Mouse (Mus musculus): ENCODE data around the gene Bcar3. TPM values are rescaled to one million over a fixed set of nuclear protein-coding genes. Genes with fewer than 3 reads are reported as not detected.

Gene Bcar3
- polyA plus RNA-seq, 1 experiment = 57.8 TPM

DNA sequence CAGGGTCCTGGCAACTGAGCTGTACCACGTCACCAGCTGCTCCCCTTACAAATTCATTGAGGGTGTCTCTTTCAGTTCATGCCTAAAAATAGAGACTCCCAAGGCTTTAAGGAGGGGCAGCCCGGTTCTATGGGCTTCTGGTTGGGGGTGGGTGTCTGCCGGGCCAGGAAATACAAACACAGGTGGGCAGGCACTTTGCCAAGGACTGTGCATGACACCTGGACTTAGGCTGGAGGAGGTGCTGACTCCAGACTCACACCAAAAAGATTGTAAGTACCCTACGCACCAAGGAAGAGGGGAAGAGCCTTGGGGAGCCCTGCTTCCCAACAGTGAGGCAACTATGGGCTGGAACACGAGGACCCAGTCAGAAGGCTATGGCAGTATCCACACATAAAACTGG, 44.1 kb downstream of the Bcar3 start:
- no peak for DNase-seq (ENCODE audit: low read depth)

DNA sequence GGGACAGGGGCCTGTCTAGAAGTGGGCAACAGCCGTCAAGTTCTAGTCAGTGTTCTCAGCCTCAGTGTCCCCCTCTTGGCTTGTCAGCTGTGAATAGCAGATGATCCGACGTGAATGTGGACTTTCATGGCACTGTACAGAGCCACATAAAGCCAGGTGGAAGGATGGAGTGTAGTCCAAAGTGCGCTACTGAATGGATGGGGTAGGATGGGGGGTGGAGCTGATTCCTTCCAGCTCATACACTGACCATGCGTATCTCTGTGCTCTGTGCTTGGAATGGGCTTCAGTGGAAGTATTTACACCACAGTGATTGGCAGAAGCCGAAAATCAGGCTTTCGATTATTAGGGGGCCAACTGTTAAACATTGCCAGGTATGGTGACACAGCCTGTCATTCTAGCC, 45.0 kb downstream of the Bcar3 start:
- no peak for DNase-seq (ENCODE audit: low read depth)

DNA sequence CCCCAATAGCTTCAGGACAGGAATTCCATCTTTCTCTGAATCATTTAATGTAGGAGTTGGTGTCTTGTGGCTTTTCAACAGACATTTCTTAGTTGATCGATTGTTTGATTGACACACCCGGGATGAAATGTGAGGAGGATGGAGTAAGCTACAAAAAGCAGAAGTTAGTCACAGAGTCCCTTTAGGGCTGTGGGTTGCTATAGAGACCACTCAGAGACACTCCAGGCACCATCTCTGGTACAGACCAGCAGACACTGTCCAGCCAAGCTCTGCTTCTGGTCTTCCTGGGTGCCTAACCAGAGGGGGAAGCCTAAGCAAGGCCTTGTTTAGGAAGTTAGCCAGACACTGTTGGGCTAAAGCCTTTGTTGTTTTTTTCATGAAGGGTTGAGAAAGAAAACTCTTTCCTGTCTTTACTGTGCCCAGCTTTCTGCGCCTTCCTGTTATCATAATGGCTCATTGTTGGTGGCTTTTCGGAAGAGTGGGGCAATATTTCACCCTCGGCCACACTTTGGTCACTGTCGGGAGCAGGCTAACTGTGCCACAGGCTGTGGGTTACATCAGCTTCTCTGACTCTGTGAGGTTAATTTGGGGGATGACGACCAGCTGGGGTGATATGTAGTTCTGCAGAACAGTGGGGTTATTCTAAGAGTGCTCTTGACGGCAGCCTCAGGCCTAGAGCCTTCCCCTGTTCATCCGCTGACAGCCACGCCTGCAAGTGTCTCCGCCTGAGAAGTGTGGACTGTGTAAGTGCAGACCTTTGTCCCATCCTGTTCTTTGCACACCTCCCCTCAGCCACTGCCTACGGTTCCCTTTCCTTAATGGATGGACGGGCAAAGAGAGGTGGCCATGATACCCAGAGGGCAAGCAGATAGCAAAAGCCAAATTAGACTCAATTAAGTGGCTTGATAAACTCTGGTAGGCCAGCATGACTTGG, 46.5 kb downstream of the Bcar3 start:
- no peak for DNase-seq (ENCODE audit: low read depth)

DNA sequence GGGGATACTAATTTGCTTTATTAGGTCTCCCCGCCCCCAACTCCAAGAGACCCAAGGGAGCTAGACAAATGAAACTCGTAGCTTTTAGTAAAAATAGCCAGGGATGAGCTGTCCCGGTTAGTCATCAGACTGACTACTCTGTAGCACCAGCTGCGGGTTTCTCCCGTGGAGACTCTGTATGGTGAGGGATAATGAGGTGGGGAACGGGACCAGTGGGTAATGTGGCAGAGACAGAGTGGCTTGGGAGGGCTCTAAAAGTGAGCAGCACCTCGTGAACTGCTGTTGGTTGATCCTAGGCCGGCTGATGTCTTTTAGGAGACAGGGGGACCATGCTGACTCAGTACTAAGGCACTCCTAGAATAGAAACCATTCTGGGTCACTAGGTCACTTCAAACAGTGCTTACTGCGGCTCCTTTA, 49.5 kb downstream of the Bcar3 start:
- no peak for DNase-seq (ENCODE audit: low read depth)

DNA sequence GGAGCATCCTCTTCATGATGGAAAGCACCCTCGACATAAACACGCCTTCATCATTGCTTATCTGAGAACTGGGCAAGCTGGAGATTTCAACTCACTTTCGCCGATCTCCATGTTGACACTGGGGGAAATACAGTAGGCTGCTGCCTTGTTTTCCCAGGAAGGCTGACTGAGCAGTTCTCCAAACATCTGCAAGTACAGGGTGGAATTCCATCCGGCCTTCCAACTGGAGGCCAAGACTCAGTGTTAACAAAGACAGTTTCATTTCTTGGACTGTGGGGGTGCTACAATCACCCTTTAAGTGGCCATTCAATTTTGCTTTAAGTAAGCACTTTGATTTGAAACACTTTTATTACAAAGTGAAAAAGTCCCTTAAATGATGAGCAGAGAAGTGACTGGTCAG, 50.4 kb downstream of the Bcar3 start:
- DNase-seq (ENCODE audit: low read depth) = no peak

DNA sequence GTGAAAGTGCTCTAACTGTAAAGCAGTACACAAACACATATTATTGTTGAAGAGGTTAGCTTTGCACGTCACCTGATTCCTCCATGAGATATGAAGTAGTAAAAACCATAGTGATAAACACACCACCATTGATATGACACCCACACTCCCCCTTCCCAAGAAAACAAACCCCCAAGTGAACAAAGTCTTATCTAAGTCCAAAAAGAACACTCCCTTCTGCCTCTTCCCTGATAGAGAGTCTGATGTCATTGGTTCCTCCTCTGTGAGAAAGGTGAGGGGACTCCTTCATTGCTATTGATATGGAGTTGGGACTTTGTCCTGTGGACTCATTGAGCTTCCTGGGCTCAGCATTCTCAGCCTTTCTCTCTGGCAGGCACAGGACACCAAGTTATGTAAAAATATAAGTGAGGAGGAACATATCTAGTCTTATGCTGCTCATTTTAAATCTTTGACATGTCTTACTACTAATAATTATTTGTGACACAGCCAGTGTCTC, 52.1 kb downstream of the Bcar3 start:
- no peak for DNase-seq (ENCODE audit: low read depth)

DNA sequence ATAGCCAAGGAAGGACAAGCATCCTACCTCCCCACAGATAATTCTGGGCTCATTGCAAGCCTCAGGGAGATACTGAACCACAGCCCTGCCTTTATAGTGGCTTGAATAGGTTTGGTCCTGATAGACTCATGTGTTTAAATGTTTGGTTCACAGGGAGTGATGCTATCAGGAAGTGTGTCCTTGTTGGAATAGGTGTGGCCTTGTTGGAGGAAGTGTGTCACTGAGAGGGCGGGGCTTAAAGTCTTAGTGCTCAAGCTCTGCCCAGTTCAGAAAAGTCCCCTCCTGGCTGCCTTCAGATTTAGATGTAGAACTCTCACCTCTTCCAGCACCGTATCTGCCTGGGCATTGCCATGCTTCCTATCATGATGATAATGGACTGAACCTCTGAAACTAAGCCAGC, 52.7 kb downstream of the Bcar3 start:
- DNase-seq (ENCODE audit: low read depth) = no peak

DNA sequence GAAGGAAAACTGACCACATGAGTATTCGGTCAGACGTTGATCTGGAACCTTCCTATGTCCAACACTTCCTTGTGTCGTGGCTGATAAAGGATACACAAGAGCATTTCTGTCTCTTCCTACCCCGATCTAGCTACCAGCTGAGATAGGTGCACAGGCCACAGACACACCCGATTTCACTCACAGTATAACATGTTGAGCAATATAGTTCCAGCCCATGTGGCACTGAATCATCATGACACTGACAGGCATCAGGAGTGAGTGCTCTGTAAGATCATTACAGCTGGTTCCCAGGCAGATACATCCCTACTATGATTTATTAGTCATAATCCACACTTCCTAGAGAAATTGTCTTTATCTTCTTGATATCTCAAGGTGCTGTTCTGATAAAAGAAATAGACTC, 54.7 kb downstream of the Bcar3 start:
- no peak for DNase-seq (ENCODE audit: low read depth)

DNA sequence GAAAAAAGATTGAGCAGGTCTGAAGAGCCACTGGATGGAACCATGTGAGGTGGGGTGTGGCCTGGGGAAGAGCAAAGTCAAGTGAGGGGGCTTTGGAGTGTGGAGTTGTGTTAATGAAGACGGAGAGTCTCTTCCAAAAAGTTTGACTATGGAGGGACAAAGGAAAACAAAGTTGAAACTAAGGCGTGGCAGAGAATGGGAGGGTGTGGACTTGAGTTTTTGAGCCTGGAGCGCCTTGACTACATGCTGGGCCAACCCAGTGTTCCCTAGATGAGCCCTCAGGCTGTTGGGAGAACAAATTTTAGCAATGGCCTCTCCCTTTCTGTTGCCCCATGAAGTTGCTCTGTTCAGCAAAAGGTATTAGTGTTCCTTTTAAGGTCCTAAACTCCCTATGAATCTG, 58.9 kb downstream of the Bcar3 start:
- no peak for DNase-seq (ENCODE audit: low read depth)

DNA sequence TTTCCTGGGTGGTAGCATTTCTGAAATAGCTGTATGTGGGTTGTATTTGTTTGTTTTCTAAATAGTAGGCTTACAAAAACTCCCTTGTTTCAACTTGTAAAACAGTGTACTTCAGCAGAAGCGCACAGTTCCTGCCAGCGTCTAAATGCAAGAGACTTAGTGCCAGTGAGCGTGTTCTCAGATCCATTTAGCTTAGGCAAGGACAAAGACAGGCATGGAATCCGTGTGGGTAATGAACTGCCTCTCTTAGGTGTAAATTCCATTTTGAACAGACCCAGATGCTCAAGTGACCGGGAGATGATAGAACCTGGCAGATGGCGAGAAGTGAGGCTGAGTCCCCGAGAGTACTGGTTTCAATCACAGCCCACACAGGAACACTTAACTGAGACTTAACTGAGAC, 65.5 kb downstream of the Bcar3 start:
- no peak for DNase-seq (ENCODE audit: low read depth)

DNA sequence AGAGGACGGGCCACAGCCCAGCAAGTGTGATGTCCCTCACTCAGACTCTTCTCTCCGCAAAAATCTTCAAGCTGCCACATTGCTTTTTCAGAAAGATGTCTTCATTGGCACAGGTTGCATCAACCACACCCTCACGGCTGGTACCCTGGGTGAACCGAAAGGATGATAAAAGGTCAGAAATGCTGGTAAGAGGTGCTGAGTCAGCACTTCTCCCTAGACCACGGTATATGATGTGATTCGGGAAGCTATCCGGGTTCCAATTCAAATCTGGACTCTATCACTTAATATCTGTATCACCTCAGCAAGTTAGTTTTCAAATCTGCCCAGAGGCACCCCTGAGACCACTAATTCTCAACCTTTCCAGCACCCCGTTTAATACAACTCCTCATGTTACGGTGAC, 66.0 kb downstream of the Bcar3 start:
- no peak for DNase-seq (ENCODE audit: low read depth)

DNA sequence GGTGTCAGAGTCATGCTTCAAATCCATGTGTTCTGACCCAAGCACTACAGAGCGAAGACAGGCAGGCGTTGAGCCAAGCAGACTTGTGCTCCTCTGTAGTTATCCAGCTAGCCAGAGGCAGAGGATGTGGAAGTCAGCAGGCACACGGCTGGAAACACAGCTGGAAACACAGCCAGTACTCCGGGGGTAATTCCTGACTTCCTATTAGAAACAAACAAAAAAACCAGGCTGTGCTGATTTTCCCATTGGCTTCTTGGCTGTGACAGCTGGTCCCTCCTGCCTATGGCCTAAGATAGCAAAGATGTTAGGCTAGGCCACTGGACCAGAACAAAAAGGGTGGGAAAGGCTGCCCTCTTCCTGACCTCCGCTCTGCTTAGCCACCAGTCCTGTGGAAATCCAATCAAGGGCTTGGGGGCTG, 66.8 kb downstream of the Bcar3 start:
- no peak for DNase-seq (ENCODE audit: low read depth)

DNA sequence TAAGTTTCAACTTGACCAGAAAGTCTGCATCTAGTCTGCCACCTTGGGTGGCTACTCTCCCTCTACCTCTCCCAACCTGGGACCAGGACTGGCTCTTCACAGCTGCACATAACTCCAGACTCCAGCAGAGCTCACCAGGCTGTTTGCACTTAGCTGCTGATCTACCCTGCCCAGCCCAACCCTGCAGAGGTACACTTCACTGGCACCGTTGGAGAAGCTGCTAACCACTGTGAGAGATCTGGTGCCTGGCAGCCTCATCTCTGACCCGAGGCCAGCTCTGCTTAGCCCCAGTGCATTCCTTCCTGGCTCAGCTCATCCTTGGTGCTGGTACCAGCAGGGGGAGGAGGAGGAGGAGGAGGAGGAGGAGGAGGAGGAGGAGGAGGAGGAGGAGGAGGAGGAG, 68.8 kb downstream of the Bcar3 start:
- no peak for DNase-seq (ENCODE audit: low read depth)

DNA sequence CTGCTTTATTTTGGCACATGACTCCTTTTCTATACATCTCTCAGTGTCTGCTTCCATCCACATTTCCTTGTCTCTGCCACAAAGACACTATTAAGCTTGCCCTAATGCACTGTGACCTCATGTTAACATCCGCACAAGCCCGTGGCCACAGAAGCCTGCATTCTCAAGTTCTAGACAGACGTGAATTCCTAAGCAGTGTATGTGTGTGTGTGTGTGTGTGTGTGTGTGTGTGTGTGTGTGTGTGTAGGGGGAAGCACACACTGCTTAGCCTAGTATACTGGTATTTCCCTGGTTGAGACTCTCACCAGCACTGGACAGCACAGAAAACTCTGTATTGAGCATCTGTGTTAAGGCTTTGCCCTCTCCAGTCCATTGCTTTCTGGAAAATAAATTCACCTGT, 70.6 kb downstream of the Bcar3 start:
- DNase-seq (ENCODE audit: low read depth) = no peak

DNA sequence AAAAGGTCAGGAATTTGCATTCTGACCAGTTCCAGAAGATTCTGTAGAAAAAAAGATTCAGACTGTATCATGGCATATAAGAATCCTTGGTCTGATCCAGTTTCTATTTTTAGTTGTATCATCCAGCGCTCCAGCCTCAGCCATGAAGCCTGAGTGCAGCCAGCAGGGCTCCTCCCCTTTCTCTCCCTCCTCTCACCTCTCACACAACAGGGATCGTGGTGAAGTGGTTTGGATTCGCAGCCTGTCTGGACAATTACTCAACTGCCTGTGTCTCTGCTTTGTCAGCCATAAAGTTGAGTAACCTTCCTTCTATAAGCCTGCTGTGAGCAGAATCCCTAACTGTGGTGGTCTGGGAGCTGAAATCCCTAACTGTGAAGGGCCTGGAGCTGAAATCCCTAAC, 71.4 kb downstream of the Bcar3 start:
- no peak for DNase-seq (ENCODE audit: low read depth)

DNA sequence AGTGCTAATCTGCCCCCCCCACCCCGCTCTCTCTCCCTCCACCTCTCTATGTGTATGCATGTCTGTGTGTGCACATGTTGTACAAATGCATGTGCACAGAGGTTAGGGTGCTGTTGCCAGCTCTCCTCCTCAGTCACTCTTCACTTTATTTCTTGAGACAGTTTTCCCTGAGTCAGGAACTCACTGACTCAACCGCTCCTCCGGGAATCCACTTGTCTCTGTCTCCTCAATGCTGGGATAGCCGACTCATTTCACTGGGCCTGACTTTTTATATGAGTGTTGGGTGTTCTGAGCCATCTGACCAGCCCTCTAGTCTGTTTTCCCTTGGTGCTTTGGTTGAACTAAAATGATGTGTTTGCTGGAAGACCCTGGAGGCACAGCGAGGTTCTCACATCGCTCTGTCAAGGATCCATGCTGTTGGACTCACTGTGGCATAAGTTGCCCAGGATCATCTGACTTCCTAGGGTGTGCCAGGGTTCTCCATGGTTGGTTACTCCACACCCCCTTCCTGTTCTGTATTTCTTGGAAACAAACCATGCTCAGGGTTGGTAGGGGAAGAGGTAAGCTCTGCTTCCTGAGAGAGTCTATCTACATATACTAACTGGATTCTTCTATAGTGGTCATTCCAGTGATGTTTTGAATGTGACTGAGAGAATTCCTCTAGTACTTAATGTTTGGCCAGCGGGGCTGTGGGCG, 77.9 kb downstream of the Bcar3 start:
- no peak for DNase-seq (ENCODE audit: low read depth)

DNA sequence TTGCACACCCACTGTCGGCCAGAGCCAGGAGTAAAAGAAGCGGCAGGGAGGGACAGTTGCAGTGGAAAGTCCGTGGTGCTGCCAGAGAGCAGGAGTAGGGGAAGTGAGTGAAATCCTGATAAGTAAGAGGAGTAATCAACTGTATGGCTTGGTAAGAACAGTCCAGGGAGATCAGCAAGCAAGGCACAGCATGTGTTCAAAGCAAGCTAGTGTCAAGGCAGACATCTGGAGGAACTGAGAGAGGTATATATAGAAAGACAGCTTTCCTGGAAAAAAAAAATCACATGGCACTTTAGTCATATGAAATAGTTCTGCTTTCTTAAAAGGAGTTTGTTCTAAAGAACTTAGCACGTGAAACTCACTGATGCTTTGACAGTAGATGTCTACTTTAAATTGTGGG, 78.7 kb downstream of the Bcar3 start:
- no peak for DNase-seq (ENCODE audit: low read depth)

DNA sequence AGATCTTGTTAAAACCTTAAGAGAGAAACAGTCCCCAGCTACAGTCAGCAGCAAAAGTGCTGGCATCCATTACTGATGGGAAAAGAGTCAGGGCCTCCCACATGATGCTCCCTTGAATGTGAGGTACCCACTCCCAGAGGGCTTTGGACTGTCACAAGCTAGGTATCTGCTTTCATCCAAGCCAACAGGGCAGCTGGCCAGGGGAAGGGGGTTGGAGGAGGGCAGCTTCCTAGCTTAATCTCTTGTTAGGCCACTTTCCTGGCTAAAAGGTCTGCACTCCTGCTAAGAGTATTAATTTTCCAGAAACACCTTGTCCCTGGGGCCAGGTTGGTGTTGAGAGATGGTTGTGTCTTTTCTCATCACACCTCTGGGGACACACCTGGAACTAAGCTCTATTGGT, 82.1 kb downstream of the Bcar3 start:
- no peak for DNase-seq (ENCODE audit: low read depth)

DNA sequence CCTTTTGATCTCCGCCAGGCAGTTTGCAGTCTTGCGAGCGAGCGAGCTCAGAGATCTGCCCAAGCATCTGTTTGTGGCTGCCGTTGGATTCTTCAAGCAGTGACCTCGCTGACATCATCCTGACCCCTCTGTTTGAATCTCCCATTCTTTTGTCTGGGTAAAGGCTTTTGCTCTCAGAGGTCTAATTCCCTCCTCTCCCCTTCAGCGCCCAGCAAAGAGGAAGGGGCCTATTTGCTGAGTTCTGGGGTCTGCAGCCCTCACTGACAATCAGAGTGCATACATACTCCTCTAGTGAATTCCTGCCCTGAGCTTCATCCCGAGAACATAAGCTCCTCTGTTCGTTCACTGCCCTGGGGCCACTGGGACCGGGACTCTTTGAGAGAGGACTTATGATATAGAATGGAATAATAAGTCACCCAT, 82.5 kb downstream of the Bcar3 start:
- no peak for DNase-seq (ENCODE audit: low read depth)

DNA sequence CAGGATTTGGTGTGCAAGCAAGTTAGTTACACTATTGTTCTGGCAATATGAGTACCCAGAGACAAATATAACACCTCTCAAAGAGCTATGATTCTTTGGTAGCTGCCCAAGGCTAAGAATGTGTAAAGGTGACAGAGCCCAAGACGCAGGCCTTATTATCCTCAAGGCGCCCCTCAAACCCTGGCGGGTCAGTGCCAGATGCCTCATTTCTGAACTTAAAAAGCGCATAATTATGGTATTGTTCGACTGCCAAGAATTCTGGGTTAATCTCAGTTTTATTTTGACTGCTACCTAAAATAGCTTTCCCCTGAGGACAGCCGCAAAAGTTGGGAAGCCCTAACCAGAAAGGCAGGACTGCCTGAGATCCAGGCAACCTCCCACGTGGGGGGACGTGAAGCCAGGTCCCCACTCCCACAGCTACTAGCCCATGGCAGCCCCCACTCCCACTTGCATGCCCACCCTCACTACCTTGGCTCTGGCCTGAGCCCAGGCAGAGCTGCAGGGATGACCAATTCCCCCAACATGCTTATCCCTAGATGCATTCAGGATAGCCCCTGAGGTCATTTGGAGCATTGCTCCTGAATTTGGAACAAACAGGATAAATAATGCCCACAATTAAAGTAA, 83.0 kb downstream of the Bcar3 start:
- no peak for DNase-seq (ENCODE audit: low read depth)

DNA sequence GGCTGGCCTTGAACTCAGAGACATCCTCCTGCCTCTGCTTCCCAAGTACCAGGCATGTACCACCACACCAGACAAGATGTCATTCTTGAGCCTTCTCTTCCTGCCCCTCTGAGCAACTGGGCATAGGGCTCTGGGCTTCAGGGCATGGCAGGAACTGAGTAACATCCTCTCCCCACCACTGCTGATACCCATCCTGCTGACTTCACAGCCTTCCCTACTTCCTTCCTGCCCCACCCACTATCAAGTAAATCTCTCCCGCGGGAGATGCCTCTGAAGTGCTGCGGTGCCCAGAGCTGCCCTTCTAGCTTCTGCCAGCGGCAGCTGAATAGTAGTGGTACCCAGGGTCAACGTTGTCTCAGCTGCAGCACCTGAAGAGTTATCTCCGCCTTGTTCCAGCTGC, 84.7 kb downstream of the Bcar3 start:
- DNase-seq (ENCODE audit: low read depth) = no peak

DNA sequence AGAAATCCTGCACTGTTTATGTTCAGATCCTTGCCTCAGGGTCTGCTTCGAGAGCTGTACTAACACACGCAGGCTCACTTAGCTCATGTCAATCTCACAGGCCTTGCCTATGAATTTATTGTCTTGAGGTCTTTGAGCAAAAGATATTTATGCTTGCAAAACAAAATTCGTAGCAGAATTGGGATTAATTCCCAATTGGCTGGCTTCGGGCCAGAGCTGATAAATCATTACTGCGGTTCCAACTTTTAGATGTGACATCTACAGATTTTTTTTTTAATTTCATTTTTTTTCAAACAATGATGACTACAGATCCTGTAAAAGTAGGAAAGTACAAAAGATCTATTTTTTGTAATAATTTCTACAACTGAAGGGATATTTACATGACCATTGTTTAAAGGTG, 86.8 kb downstream of the Bcar3 start:
- DNase-seq (ENCODE audit: low read depth) = no peak

DNA sequence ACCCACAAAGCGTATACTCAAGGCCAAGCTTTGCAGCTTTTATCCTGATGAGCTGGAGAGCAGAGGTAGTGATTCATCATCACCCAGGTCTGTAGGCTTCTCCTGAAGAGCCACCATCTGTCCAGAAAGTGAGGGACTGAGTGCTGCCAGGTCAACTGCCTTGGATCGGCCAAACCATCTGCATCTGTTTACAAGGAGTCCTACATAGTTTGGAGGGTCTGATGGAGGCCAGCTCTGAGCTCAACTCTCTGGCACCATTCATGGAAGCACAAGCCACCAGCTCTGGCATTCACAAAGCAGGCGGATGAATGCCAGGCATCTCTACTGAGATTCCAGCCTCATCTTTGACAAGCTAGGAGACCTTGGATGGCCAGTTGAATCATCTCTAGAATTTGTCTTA, 87.7 kb downstream of the Bcar3 start:
- no peak for DNase-seq (ENCODE audit: low read depth)

Measured in gonadal fat pad, adult 2 months (tissue).